Mouse (Mus musculus): ENCODE results near the gene Disp2.

GRCm38 (mm10) chr2:118812724-118813123 is 33.2 kb downstream of the Disp2 start:
- TF ChIP-seq GATA1 (IDR thresholded peaks at IDR 0.05; ENCODE audit: borderline replicate concordance, low read length) = no peak
- no peak for TF ChIP-seq FLI1 (IDR thresholded peaks at IDR 0.05; ENCODE audit: low read length)

Data from megakaryocyte, embryonic 14.5 days (primary cell).